Mouse (Mus musculus): Measurements from ENCODE around the gene Parm1. TPM values are rescaled to one million over a fixed set of nuclear protein-coding genes. Genes with fewer than 3 reads are reported as not detected.

The Parm1 gene
- polyA plus RNA-seq, 1 experiment from 2014 or later: 7.1 TPM

DNA sequence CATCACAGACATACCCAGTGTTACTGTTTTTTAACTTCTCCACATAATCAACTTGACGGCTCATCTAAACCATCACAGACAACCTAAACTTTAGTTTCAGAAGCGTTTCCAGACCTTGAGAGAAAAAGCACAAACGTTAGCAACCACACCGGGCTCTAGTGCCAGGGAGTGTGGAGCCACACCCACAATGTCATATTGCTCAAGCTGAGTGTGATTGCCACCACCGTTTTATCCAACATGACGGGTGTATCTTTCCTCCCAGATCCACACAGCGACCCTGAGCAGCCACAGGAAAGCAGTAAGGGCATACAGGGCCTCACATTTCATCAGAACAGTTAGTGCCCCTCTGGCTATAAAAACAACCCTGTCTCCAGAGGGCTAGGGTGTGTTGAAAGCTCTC is 45.1 kb downstream of the Parm1 start:
- no peaks in the 10 kb centered on the region for H3K9me3 ChIP-seq (ENCODE audit: control insufficient read depth, low read length)
- no peak overlapping the region for H3K4me3 ChIP-seq (ENCODE audit: low read length)
- no peak for ATAC-seq (ENCODE audit: low FRiP score, low TSS enrichment)
- H3K27me3 ChIP-seq (ENCODE audit: control insufficient read depth, insufficient read depth, low read length): no peaks in the 10 kb centered on the region
- no peak overlapping the region for H3K4me2 ChIP-seq (replicated peaks; ENCODE audit: low read depth, low read length)
- H3K9ac ChIP-seq (ENCODE audit: low read depth, low read length): no peak overlapping the region
- WGBS: 68% methylated on average over 7 of the region's 7 CpGs
- no peak overlapping the region for H3K27ac ChIP-seq (ENCODE audit: low read depth, low read length)
- no peaks in the 10 kb centered on the region for H3K36me3 ChIP-seq (ENCODE audit: control insufficient read depth, insufficient read depth, low read length)
- H3K4me1 ChIP-seq (ENCODE audit: control insufficient read depth, insufficient read depth, low read length): no peaks in the 10 kb centered on the region

DNA sequence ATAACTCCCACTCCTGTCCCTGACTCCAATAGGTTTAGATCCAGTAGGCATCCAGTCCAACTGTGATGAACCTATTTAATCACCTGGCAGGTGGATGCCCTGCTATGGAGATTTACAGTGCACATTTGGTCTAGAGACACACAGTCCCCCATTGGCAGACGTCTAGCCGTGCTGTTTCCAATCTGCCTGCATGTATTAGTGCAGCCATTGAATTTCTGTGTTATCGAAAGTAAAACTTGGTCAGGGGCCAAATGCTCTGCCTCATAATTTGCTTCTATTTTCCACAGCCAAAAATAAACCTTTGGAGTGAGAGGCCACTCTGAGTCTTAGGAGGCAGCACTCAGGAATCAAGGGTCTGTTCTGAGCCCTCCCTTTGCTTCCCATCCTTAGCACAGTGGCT is 46.6 kb downstream of the Parm1 start:
- no peaks in the 10 kb centered on the region for H3K9me3 ChIP-seq (ENCODE audit: control insufficient read depth, low read length)
- no peak overlapping the region for H3K9ac ChIP-seq (ENCODE audit: low read depth, low read length)
- 69% methylated on average over 3 of the region's 3 CpGs for WGBS
- H3K27ac ChIP-seq (ENCODE audit: low read depth, low read length): no peak overlapping the region
- ATAC-seq (ENCODE audit: low FRiP score, low TSS enrichment): no peak
- no peak overlapping the region for H3K4me3 ChIP-seq (ENCODE audit: low read length)
- H3K27me3 ChIP-seq (ENCODE audit: control insufficient read depth, insufficient read depth, low read length): no peaks in the 10 kb centered on the region
- H3K36me3 ChIP-seq (ENCODE audit: control insufficient read depth, insufficient read depth, low read length): no peaks in the 10 kb centered on the region
- no peaks in the 10 kb centered on the region for H3K4me1 ChIP-seq (ENCODE audit: control insufficient read depth, insufficient read depth, low read length)
- no peak overlapping the region for H3K4me2 ChIP-seq (replicated peaks; ENCODE audit: low read depth, low read length)

DNA sequence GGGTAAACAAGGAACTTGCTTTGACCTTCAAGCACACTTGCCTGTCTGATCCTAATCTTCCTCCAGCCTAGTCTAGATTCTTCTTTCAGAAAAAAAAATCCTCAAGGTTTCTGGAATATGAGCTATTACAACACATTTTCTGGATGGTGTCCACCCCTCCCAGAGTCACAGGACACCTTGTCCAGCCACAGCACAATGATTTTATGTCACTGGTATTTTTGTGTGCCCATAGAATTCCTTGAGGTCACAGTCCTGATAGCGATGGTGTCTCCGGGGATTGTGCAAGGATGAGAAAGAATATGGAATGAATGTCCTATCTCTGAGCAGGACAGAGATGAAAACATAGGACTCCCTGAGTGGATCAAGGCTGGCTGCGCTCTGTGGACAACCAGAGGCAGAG is 48.0 kb downstream of the Parm1 start:
- Histone ChIP-seq H3K9me3 (ENCODE audit: control insufficient read depth, low read length) (no peaks in the 10 kb centered on the region), H3K27me3 (ENCODE audit: control insufficient read depth, insufficient read depth, low read length) (no peaks in the 10 kb centered on the region), H3K4me3 (ENCODE audit: low read length) (no peak overlapping the region), H3K36me3 (ENCODE audit: control insufficient read depth, insufficient read depth, low read length) (no peaks in the 10 kb centered on the region), H3K27ac (ENCODE audit: low read depth, low read length) (no peak overlapping the region), H3K4me1 (ENCODE audit: control insufficient read depth, insufficient read depth, low read length) (no peaks in the 10 kb centered on the region), H3K4me2 (replicated peaks; ENCODE audit: low read depth, low read length) (no peak overlapping the region), H3K9ac (ENCODE audit: low read depth, low read length) (no peak overlapping the region)
- WGBS: 92% methylated on average over 3 of the region's 3 CpGs
- no peak for ATAC-seq (ENCODE audit: low FRiP score, low TSS enrichment)

DNA sequence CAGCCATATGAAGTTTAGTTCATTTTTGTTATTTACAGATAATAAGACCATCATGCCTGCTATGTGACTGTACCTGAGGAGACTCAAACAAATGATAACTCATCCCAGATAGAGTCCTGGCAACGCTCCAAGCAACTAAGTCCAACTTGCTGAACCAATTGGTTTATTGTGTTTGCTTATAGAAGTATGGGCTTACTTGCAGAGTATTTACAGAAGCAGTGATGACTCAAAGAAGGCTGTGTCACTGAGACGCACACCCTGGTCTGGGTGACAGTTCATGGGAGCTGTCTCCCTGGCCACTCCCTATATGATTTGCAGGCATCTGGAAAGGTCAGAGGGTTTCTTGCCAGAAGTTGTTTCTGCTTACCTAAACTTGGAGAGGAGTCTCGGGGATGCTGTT is 49.2 kb downstream of the Parm1 start:
- H3K9me3 ChIP-seq (ENCODE audit: control insufficient read depth, low read length): no peaks in the 10 kb centered on the region
- no peak overlapping the region for H3K27ac ChIP-seq (ENCODE audit: low read depth, low read length)
- no peak overlapping the region for H3K4me3 ChIP-seq (ENCODE audit: low read length)
- no peak for ATAC-seq (ENCODE audit: low FRiP score, low TSS enrichment)
- 32% methylated on average over 3 of the region's 3 CpGs for WGBS
- no peaks in the 10 kb centered on the region for H3K4me1 ChIP-seq (ENCODE audit: control insufficient read depth, insufficient read depth, low read length)
- no peak overlapping the region for H3K4me2 ChIP-seq (replicated peaks; ENCODE audit: low read depth, low read length)
- H3K27me3 ChIP-seq (ENCODE audit: control insufficient read depth, insufficient read depth, low read length): no peaks in the 10 kb centered on the region
- H3K36me3 ChIP-seq (ENCODE audit: control insufficient read depth, insufficient read depth, low read length): no peaks in the 10 kb centered on the region
- no peak overlapping the region for H3K9ac ChIP-seq (ENCODE audit: low read depth, low read length)

DNA sequence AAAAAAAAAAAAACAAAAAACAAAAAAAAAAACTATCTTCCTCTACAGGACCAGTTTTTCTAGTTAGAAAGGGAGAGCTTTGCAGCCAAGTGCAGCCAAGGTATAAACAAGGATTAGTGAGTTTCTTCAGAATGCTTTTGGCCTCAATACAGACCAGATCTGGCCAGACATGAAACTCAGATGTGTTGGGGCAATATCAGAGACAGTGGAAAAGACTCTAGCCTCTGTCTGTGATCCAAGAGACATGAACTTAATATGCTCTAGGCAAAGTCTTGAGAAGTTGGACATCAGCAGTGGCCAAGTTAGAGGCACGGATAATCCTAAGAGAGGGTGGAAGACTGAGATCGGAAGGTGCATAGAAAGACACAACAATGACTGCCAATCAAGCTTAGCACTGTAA is 56.8 kb downstream of the Parm1 start:
- Histone ChIP-seq H3K4me2 (replicated peaks; ENCODE audit: low read depth, low read length) (no peak overlapping the region), H3K27ac (ENCODE audit: low read depth, low read length) (no peak overlapping the region), H3K9ac (ENCODE audit: low read depth, low read length) (no peak overlapping the region), H3K4me3 (ENCODE audit: low read length) (no peak overlapping the region), H3K27me3 (ENCODE audit: control insufficient read depth, insufficient read depth, low read length) (no peaks in the 10 kb centered on the region), H3K36me3 (ENCODE audit: control insufficient read depth, insufficient read depth, low read length) (no peaks in the 10 kb centered on the region), H3K4me1 (ENCODE audit: control insufficient read depth, insufficient read depth, low read length) (no peaks in the 10 kb centered on the region), H3K9me3 (ENCODE audit: control insufficient read depth, low read length) (no peaks in the 10 kb centered on the region)
- ATAC-seq (ENCODE audit: low FRiP score, low TSS enrichment): no peak
- WGBS: 97% methylated on average over 2 of the region's 2 CpGs

DNA sequence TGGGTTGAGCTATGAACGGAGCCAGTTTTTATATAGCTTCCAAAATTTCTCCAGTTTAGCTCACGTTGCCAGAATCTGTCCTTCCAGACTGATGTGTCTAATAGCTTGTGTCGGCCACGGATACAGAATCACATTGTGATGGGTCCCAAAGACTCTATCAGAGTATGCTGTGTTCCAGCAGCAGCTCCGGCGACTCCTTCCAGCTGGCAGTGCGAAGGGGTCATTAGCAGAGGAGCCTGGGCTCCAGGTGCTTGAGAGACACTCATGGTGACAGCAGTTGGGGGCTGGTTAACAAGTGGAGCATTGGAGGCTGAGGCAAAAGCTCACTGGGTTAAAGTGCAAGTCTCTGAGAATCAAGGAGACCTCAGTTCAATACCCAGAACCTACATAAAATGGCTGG is 61.5 kb downstream of the Parm1 start:
- no peaks in the 10 kb centered on the region for H3K4me1 ChIP-seq (ENCODE audit: control insufficient read depth, insufficient read depth, low read length)
- H3K36me3 ChIP-seq (ENCODE audit: control insufficient read depth, insufficient read depth, low read length): no peaks in the 10 kb centered on the region
- no peak overlapping the region for H3K9ac ChIP-seq (ENCODE audit: low read depth, low read length)
- no peaks in the 10 kb centered on the region for H3K27me3 ChIP-seq (ENCODE audit: control insufficient read depth, insufficient read depth, low read length)
- no peak for ATAC-seq (ENCODE audit: low FRiP score, low TSS enrichment)
- H3K9me3 ChIP-seq (ENCODE audit: control insufficient read depth, low read length): no peaks in the 10 kb centered on the region
- no peak overlapping the region for H3K4me3 ChIP-seq (ENCODE audit: low read length)
- 86% methylated on average over 7 of the region's 7 CpGs for WGBS
- no peak overlapping the region for H3K4me2 ChIP-seq (replicated peaks; ENCODE audit: low read depth, low read length)
- H3K27ac ChIP-seq (ENCODE audit: low read depth, low read length): no peak overlapping the region

DNA sequence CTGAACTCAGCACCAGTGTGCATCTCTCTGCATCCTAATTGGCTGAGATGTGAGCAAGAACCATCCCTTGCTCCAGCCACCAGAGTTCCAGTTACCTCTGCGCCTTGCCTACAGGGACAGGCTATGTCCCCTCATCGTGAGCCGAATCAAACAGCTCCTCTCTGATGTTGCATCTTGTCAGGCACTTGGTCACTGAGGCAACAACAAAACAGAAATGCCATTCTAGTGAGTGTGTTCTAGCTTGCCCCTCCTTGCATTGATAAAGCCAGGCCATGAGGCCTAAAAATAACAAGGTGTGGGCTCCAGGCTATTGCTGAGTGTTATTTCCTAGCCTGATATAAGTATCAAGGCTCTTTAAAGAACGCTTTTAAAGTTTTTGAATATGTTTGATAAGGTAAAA is 64.4 kb downstream of the Parm1 start:
- H3K9ac ChIP-seq (ENCODE audit: low read depth, low read length): no peak overlapping the region
- no peak for ATAC-seq (ENCODE audit: low FRiP score, low TSS enrichment)
- H3K4me2 ChIP-seq (replicated peaks; ENCODE audit: low read depth, low read length): no peak overlapping the region
- no peak overlapping the region for H3K27ac ChIP-seq (ENCODE audit: low read depth, low read length)
- H3K36me3 ChIP-seq (ENCODE audit: control insufficient read depth, insufficient read depth, low read length): no peaks in the 10 kb centered on the region
- H3K27me3 ChIP-seq (ENCODE audit: control insufficient read depth, insufficient read depth, low read length): no peaks in the 10 kb centered on the region
- 94% methylated on average over 4 of the region's 4 CpGs for WGBS
- no peaks in the 10 kb centered on the region for H3K4me1 ChIP-seq (ENCODE audit: control insufficient read depth, insufficient read depth, low read length)
- H3K4me3 ChIP-seq (ENCODE audit: low read length): no peak overlapping the region
- H3K9me3 ChIP-seq (ENCODE audit: control insufficient read depth, low read length): no peaks in the 10 kb centered on the region

DNA sequence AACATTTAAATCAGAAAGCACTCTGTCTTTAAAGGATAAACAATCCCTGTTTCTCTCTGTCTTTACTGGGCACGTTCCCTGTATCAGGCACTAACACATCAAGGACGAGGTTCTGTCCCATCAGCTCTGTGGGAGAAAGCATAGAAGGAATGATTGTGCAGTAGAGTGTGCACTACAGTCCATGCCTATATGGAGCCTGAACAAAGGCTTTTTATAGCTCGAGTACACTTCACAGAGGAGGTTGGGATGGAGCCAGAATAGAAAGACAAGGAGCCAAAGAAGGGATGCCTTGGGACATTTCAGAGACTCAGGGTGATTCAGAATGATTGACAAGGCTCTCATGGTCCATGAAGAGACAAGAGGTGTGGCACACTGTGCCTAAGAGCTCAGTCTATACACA is 68.8 kb downstream of the Parm1 start:
- H3K9ac ChIP-seq (ENCODE audit: low read depth, low read length): no peak overlapping the region
- no peaks in the 10 kb centered on the region for H3K9me3 ChIP-seq (ENCODE audit: control insufficient read depth, low read length)
- no peak overlapping the region for H3K4me3 ChIP-seq (ENCODE audit: low read length)
- H3K36me3 ChIP-seq (ENCODE audit: control insufficient read depth, insufficient read depth, low read length): no peaks in the 10 kb centered on the region
- WGBS: 74% methylated on average over 3 of the region's 3 CpGs
- no peak overlapping the region for H3K27ac ChIP-seq (ENCODE audit: low read depth, low read length)
- H3K4me1 ChIP-seq (ENCODE audit: control insufficient read depth, insufficient read depth, low read length): no peaks in the 10 kb centered on the region
- no peak for ATAC-seq (ENCODE audit: low FRiP score, low TSS enrichment)
- H3K27me3 ChIP-seq (ENCODE audit: control insufficient read depth, insufficient read depth, low read length): no peaks in the 10 kb centered on the region
- H3K4me2 ChIP-seq (replicated peaks; ENCODE audit: low read depth, low read length): no peak overlapping the region

DNA sequence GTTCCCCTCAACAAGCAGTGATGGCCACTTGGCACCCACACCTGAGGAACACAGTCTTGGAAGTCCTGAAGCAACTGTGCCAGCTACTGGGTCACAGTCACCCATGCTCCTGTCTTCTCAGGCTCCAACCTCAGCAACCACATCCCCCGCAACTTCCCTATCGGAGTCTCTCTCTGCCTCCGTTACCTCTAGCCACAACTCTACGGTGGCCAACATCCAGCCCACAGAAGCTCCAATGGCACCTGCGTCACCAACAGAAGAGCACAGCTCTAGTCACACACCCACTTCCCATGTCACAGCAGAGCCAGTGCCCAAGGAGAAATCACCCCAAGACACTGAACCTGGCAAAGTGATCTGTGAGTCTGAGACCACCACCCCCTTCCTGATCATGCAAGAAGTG is 76.7 kb downstream of the Parm1 start:
- no peaks in the 10 kb centered on the region for H3K27me3 ChIP-seq (ENCODE audit: control insufficient read depth, insufficient read depth, low read length)
- H3K4me3 ChIP-seq (ENCODE audit: low read length): no peak overlapping the region
- no peak overlapping the region for H3K9ac ChIP-seq (ENCODE audit: low read depth, low read length)
- no peak overlapping the region for H3K27ac ChIP-seq (ENCODE audit: low read depth, low read length)
- 94% methylated on average over 5 of the region's 5 CpGs for WGBS
- H3K9me3 ChIP-seq (ENCODE audit: control insufficient read depth, low read length): no peaks in the 10 kb centered on the region
- H3K4me1 ChIP-seq (ENCODE audit: control insufficient read depth, insufficient read depth, low read length): no peaks in the 10 kb centered on the region
- no peak for ATAC-seq (ENCODE audit: low FRiP score, low TSS enrichment)
- no peaks in the 10 kb centered on the region for H3K36me3 ChIP-seq (ENCODE audit: control insufficient read depth, insufficient read depth, low read length)
- H3K4me2 ChIP-seq (replicated peaks; ENCODE audit: low read depth, low read length): no peak overlapping the region

DNA sequence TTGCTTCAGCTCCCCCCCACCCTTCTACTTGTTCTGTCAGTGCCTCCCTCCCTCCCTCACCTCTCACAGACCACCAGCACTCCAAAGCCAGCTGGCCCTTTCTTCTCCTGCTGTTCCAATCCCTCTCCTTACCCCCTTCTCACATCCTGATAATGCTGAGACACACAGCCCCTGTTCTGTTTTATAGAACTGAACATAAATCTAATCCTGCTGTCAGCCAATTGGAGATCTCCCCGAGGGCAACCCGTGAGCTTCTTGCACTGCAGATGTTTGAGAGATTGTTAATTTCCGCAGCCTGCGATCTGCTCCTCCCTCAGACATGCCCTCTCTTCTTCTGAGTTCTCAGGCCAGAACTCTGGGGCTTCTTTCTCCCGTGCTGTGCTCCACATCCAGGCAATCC is 79.8 kb downstream of the Parm1 start:
- no peaks in the 10 kb centered on the region for H3K4me1 ChIP-seq (ENCODE audit: control insufficient read depth, insufficient read depth, low read length)
- H3K4me3 ChIP-seq (ENCODE audit: low read length): no peak overlapping the region
- WGBS: 21% methylated on average over 5 of the region's 5 CpGs
- H3K9me3 ChIP-seq (ENCODE audit: control insufficient read depth, low read length): no peaks in the 10 kb centered on the region
- H3K36me3 ChIP-seq (ENCODE audit: control insufficient read depth, insufficient read depth, low read length): no peaks in the 10 kb centered on the region
- no peak for ATAC-seq (ENCODE audit: low FRiP score, low TSS enrichment)
- no peak overlapping the region for H3K27ac ChIP-seq (ENCODE audit: low read depth, low read length)
- H3K27me3 ChIP-seq (ENCODE audit: control insufficient read depth, insufficient read depth, low read length): no peaks in the 10 kb centered on the region
- no peak overlapping the region for H3K9ac ChIP-seq (ENCODE audit: low read depth, low read length)
- no peak overlapping the region for H3K4me2 ChIP-seq (replicated peaks; ENCODE audit: low read depth, low read length)
